Mouse (Mus musculus) midbrain, postnatal 0 days (tissue): Measurements from ENCODE around the gene Gm36210. TPM values are rescaled to one million over a fixed set of nuclear protein-coding genes. Genes with fewer than 3 reads are reported as not detected.
A peak's percentile ranks its signal among the peaks of the same experiment; 100 is the strongest.

Source experiments
- ATAC-seq: fragments of 200-750 bp; cut with Nextera tagmentation; 2 replicates; pipeline ENCODE4 v1.8.0; 2017; ENCODE audit warnings: moderate number of reproducible peaks, mild to moderate bottlenecking, moderate TSS enrichment, moderate library complexity; ENCODE audit not compliant: low FRiP score
- DNase-seq: peaks from one replicate; pipeline ENCODE4 v3.0.0-alpha.2; 2015; ENCODE audit warnings: low spot score
- H3K27ac ChIP-seq: fragments of 300-500 bp; sonication (generic); 2 replicates; pipeline ENCODE4 v1.5.1; 2014; ENCODE audit warnings: low read depth, mild to moderate bottlenecking, low read length, mixed read lengths
- H3K27me3 ChIP-seq: fragments of 300-500 bp; sonication (generic); 2 replicates; pipeline ENCODE4 v1.6.1; 2014; ENCODE audit warnings: low read length, control low read depth, mixed read lengths; ENCODE audit not compliant: insufficient read depth
- H3K36me3 ChIP-seq: fragments of 300-500 bp; sonication (generic); 2 replicates; pipeline ENCODE4 v1.6.1; 2014; ENCODE audit warnings: low read length, control low read depth, mixed read lengths; ENCODE audit not compliant: insufficient read depth
- H3K4me1 ChIP-seq: fragments of 300-500 bp; sonication (generic); 2 replicates; pipeline ENCODE4 v1.6.1; 2014; ENCODE audit warnings: mild to moderate bottlenecking, control low read depth, antibody characterized with exemption, low read length, mixed read lengths; ENCODE audit not compliant: insufficient read depth
- H3K4me2 ChIP-seq: fragments of 300-500 bp; sonication (generic); 2 replicates; pipeline ENCODE4 v1.6.1; 2014; ENCODE audit warnings: low read depth, mild to moderate bottlenecking, low read length, mixed read lengths; ENCODE audit not compliant: poor library complexity, severe bottlenecking
- H3K4me3 ChIP-seq: fragments of 300-500 bp; sonication (generic); 2 replicates; pipeline ENCODE4 v1.5.1; 2014; ENCODE audit warnings: low read depth, mild to moderate bottlenecking, low read length, moderate library complexity
- H3K9ac ChIP-seq: fragments of 300-500 bp; sonication (generic); replicated peaks from 2 replicates; pipeline ENCODE4 v1.6.1; 2014; ENCODE audit warnings: mild to moderate bottlenecking, low read length, moderate library complexity, mixed read lengths; ENCODE audit not compliant: poor library complexity, severe bottlenecking
- H3K9me3 ChIP-seq: fragments of 300-500 bp; sonication (generic); 2 replicates; pipeline ENCODE4 v1.6.1; 2016; ENCODE audit warnings: low read length, control low read depth
- CTCF ChIP-seq: IDR thresholded peaks from 2 replicates; pipeline ENCODE4 v1.5.1; 2016; ENCODE audit warnings: antibody characterized with exemption, mild to moderate bottlenecking
- WGBS: fragments of 180-500 bp; shearing (Covaris S2); extraction: QIAGEN DNeasy Blood & Tissue Kit; methylation state at CpG from one replicate; pipeline ENCODE4 v1.1.7; 2014; 5-methylcytosine and 5-hydroxymethylcytosine counted together
- polyA plus RNA-seq: library from polyadenylated mRNA; unstranded; fragments of >200 nt; fragmentation: Nextera tagmentation; extraction: Ambion mirVana; gene quantifications from 2 replicates; pipeline ENCODE4 v1.2.1, GENCODE M21; 2015
- total RNA-seq: library from RNA; depleted of rRNA; stranded (reverse); fragments of >200 nt; gene quantifications from 2 replicates; pipeline ENCODE4 v1.2.3, GENCODE M21; 2014; rRNA removed

The Gm36210 gene
- total RNA-seq (0.57 TPM in 1 of 2 replicates, not detected in the other), polyA plus RNA-seq (0.32 and 0.43 TPM in 2 replicates)

DNA sequence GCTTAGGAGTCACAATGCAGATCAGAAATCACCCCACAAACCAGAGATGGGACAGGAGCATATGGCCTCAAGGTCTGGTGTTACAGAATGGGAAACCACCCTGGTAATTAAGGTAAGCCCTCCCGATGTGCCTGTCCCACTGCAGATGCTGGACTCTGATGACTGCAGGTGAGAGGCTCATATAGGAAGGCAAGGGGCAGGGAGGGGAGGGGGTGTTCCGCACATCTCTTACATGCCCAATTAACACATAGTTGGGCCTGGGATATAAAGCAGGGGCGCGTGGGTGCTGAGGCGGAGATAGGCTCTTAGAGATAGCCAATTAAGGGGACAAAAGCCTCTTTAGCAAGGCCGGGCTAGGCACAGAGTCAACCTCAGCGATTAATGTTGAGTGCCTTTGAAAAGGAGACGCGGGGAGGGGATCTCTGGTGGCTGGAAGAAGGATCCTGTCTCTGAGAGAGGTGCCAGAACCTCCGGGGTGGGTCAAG lies at the start of gene Gm36210:
Gm36210 (minus strand) TSS at position 51 of the 485 bp plus-strand sequence.
- H3K4me3 ChIP-seq, result no peak within 1 kb of the TSS
- no peaks in the 10 kb centered on the region for H3K36me3 ChIP-seq
- no peak for ATAC-seq

DNA sequence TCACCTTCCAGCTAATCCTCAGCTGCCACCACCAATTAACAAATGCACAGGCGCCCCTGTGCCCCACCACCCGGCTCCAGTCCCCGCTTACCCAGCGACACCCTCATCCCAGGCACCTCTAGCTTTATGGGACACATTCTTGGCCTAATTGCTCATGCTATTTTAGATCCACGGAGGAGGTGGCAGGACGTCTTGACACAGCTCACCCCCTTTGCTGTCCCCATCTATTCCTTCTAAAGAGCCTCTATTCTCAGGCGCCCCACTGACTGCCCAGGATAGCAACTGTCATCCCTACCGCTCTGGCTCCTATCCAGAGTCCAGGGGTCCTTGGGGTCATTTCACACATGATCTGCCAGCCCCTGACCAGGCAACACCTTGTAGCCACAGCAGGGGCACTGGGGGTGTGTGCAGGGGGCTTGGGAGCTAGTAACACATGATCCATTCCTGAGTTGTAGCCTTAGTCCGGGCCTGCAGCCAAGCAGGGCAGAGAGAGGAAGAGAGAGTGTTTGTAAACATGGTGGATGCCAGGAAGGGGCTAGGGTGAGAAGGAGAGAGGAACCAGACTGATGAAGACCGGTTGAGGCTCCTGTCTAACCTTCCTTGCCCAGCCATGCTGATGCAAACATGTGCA lies 47.6 kb upstream of the Gm36210 start:
- Histone ChIP-seq H3K4me1 (no peaks in the 10 kb centered on the region), H3K9me3 (no peaks in the 10 kb centered on the region), H3K4me3 (no peak overlapping the region), H3K9ac (0 out of 2 replicates have a peak overlapping the region, but pooled peaks have one; percentile 4), H3K36me3 (no peaks in the 10 kb centered on the region), H3K4me2 (no peak overlapping the region), H3K27ac (no peak overlapping the region), H3K27me3 (no peaks in the 10 kb centered on the region)
- TF ChIP-seq CTCF, result no peak
- peak; percentile 12 for DNase-seq
- 32% methylated on average over 10 of the region's 10 CpGs for WGBS
- ATAC-seq, result no peak

More for the DNA sequence above, at the start of gene Gm36210:
- Histone ChIP-seq H3K9ac (no peak within 1 kb of the TSS), H3K4me2 (no peak within 1 kb of the TSS), H3K9me3 (no peaks in the 10 kb centered on the region), H3K27me3 (no peaks in the 10 kb centered on the region), H3K27ac (no peak within 1 kb of the TSS), H3K4me1 (no peaks in the 10 kb centered on the region)
- WGBS, result 59% methylated on average over 10 of the region's 10 CpGs
- DNase-seq, result no peak
- TF ChIP-seq CTCF, result no peak

DNA sequence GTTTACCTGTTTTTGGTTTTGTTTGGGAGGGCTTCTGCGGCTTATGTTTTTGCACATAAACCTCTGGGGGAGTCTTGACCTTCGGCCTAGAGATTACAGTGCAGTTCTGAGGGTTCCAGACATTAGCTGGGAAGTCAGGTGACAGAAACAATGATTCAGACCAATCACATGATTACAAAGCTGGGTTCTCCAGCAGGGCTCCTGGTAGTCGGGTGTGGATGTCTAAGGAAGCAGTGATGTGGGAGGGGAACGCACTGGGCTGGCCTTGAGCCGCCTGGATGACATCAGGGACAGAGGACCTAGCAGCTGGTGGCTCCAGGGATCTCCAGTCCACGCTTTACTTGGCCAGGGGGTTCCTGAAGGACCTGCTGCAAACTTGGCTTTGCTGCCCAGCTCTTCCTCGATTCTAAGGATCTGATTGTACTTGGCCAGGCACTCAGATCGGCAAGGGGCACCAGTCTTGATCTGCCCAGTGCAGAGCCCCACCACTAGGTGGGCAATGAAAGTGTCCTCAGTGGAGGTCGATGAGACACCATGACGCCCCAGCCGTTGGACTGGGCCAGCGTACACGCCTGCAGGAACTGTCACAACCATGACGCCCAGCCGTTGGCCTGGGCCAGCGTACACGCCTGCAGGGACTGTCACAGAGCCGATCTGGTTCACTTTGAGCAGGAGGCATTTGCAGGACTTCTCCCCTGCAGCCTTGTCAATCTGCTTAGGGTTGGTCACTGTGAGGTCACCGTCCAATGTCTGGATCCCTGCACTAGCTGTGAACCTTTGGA lies 44.4 kb upstream of the Gm36210 start:
- no peak overlapping the region for H3K27ac ChIP-seq
- no peak overlapping the region for H3K4me3 ChIP-seq
- H3K36me3 ChIP-seq, result no peaks in the 10 kb centered on the region
- H3K9me3 ChIP-seq, result no peaks in the 10 kb centered on the region
- 86% methylated on average over 19 of the region's 19 CpGs for WGBS
- H3K4me2 ChIP-seq, result no peak overlapping the region
- no peak for ATAC-seq
- H3K9ac ChIP-seq, result no peak overlapping the region
- no peaks in the 10 kb centered on the region for H3K4me1 ChIP-seq
- DNase-seq, result no peak
- H3K27me3 ChIP-seq, result no peaks in the 10 kb centered on the region
- TF ChIP-seq CTCF, result no peak

DNA sequence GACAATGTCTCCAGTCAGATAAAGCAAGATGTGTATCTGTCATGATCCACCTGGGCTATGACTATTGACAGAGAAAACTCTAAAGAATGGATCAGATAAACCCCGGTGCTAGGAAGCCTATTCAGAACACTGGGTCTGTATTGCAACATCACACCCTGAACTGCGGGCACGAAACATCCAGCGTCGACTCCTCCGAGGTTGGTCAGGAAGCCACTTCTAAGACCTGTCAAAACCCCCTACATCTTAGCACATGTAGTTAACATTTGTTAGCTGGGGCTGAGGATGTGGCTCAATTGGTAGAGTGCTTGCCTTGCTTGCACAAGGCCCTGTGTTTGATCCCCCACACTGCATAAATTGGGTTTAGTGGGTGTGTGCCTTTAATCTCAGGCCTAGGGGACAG lies 42.1 kb upstream of the Gm36210 start:
- no peaks in the 10 kb centered on the region for H3K36me3 ChIP-seq
- no peak overlapping the region for H3K4me3 ChIP-seq
- H3K4me2 ChIP-seq, result no peak overlapping the region
- H3K27ac ChIP-seq, result no peak overlapping the region
- no peaks in the 10 kb centered on the region for H3K9me3 ChIP-seq
- ATAC-seq (no peak), DNase-seq (no peak)
- H3K4me1 ChIP-seq, result no peaks in the 10 kb centered on the region
- no peak overlapping the region for H3K9ac ChIP-seq
- WGBS, result 81% methylated on average over 6 of the region's 6 CpGs
- H3K27me3 ChIP-seq, result no peaks in the 10 kb centered on the region
- TF ChIP-seq CTCF, result no peak

DNA sequence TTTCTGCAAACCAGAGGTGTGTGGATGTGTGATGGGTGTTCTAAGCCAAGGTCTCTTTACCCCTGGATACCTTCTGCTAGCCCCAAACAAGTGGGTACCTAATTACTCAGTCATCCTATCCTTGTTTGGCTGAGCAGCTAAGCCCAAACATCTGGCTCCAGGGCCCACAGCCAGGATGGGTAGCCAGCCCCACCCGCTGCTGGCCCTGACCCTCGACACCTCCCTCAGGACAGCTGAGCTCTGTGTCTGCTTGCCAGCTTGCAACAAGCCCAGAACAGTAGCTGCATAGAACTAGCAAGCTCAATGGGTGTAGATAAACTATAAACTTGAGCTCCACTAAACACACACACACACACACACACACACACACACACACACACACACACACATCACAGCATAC lies 41.5 kb upstream of the Gm36210 start:
- DNase-seq, result peak; percentile 17
- 64% methylated on average over 2 of the region's 2 CpGs for WGBS
- no peak overlapping the region for H3K9ac ChIP-seq
- H3K4me1 ChIP-seq, result no peaks in the 10 kb centered on the region
- no peak overlapping the region for H3K4me3 ChIP-seq
- no peaks in the 10 kb centered on the region for H3K27me3 ChIP-seq
- TF ChIP-seq CTCF, result no peak
- ATAC-seq, result no peak
- no peaks in the 10 kb centered on the region for H3K36me3 ChIP-seq
- no peak overlapping the region for H3K27ac ChIP-seq
- no peak overlapping the region for H3K4me2 ChIP-seq
- H3K9me3 ChIP-seq, result no peaks in the 10 kb centered on the region
